Mouse (Mus musculus): ENCODE results near the gene Plcg2.
A peak's percentile ranks its signal among the peaks of the same experiment; 100 is the strongest.

The Plcg2 gene

DNA sequence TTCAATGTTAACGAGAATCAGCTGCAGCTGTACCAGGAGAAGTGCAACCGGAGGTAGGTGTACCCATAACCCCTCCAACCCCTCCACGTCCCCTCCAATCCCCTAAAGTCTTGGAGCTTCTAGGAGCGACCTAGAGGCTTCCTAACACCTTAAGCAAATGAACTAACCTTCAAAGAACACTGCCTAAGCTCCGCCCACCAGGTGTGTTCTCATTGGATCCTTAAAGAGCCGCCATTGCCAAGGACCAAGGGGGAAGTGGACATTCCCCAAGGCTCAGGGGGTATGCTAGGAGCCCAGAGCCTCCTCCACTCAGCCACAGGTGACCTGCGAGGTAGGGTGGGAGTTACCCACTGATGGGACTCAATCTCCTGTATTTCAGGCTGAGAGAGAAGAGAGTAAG, 136.3 kb downstream of the Plcg2 start:
- no peak for DNase-seq (ENCODE audit: low read depth, low spot score)

- no peak for DNase-seq (ENCODE audit: low read depth, low spot score)
Observed at GRCm38 (mm10) chr8:117637462-117637861, 139.4 kb downstream of the Plcg2 start.

DNA sequence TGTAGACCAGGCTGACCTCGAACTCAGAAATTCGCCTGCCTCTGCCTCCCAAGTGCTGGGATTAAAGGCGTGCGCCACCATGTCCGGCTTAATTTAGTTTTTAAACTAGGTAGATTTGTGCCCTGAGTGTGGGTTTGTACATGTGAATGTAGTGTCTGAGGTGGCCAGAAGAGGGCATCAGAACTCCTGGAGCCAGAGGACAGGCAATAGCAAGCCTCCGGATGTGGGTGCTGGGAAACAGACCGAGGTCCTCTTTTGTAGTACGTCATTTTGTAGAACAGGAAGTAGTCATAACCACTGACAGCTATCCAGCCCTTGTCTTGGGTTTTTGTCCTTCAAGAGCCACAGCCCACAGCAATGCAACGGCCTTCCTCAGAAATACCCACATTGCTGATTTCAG, 141.5 kb downstream of the Plcg2 start:
- no peak for DNase-seq (ENCODE audit: low read depth, low spot score)

DNA sequence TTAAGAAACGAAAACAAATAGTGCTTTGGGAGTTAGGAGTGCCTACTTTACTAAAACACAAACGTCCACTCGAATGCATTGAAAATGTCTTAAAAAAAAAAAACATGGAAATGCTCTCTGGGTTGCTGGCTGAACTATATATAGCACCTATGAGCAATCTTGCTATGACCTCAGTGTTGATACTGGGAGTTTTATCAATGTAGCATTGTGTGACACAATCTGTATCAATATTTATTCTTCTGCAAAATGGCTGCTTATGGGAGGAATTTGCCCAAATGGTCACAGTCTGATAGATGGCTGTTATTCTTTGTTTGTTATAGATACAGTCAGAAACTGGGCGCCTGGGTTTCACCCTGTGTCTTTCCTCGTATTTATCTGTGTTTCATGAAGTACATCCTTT, 147.4 kb downstream of the Plcg2 start:
- DNase-seq (ENCODE audit: low read depth, low spot score), result no peak

- DNase-seq (ENCODE audit: low read depth, low spot score), result peak; percentile 24
Observed at GRCm38 (mm10) chr8:117646020-117646419, 147.9 kb downstream of the Plcg2 start.

DNA sequence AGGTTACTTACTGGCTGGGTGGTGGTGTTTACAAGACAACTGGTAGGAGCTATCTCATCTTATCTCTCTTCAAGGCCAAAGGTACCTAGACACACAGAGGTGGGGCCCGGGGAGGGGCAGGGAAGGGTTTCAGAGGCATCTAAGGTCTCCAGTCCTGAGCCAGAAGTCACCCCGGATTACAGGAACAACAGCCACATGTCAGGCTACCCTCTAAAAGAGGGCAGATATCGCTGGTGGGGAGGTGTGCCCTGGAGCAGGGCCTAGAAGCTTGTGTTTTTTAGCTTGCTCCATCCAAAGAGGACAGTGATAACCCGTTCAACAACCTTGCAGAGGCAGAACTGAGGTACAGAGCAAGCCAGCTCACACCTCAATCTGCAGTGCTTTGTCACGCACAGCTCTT, 148.3 kb downstream of the Plcg2 start:
- DNase-seq (ENCODE audit: low read depth, low spot score), result no peak

GRCm38 (mm10) chr8:117652318-117652717, 154.2 kb downstream of the Plcg2 start:
- DNase-seq (ENCODE audit: low read depth, low spot score), result no peak

GRCm38 (mm10) chr8:117658990-117659389, 160.9 kb downstream of the Plcg2 start:
- DNase-seq (ENCODE audit: low read depth, low spot score), result no peak

- DNase-seq (ENCODE audit: low read depth, low spot score), result no peak
Observed at GRCm38 (mm10) chr8:117660358-117661031, 162.4 kb downstream of the Plcg2 start.

- DNase-seq (ENCODE audit: low read depth, low spot score), result no peak
Observed at GRCm38 (mm10) chr8:117667349-117668124, 169.4 kb downstream of the Plcg2 start.

- no peak for DNase-seq (ENCODE audit: low read depth, low spot score)
Observed at GRCm38 (mm10) chr8:117670461-117670860, 172.4 kb downstream of the Plcg2 start.

DNA sequence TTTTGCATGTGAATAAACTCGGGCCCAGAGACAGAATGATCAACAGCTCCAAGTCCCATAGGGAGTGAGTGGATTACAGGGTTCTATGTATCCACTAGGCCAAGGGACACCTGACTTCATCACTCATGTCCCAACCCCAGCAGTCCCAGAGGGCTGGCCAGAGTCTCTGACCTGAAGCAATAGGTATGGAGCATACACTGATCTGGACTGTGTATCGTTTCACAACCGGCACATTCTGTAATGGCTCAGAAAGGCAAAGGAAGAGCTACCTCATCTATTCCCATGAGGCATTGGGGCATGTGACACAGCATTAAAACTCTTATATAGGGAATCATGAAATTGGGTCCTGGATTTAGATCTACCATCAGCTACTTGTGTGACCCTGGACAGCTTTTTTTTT, 174.5 kb downstream of the Plcg2 start:
- DNase-seq (ENCODE audit: low read depth, low spot score), result no peak

- DNase-seq (ENCODE audit: low read depth, low spot score), result peak; percentile 32
Observed at GRCm38 (mm10) chr8:117673430-117673830, 175.3 kb downstream of the Plcg2 start, which contains the start of gene Sdr42e1. Gene Sdr42e1 (minus strand): TSS chr8:117673689.

GRCm38 (mm10) chr8:117675171-117675570, 177.1 kb downstream of the Plcg2 start:
- no peak for DNase-seq (ENCODE audit: low read depth, low spot score)

DNA sequence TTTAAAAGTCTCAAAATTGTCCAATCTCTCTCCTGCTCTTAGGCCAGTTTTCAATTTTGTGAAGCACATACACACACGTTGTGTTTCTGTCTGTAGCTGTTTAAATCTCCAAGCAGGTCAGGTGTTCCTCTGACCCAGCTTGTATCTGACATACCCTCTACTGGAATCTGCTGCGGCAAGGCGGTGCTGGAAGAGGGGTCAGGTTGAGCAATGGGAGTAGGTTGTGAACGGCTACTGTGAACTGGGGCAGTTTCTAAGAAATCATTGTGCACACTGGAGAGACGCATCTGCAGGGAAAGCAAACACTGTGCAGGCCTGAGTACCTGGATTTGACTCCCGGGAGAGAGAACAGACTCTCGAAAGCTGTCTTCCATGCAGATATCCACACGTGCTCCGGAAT, 178.4 kb downstream of the Plcg2 start:
- DNase-seq (ENCODE audit: low read depth, low spot score), result no peak

GRCm38 (mm10) chr8:117677011-117677410, 178.9 kb downstream of the Plcg2 start:
- DNase-seq (ENCODE audit: low read depth, low spot score), result no peak

DNA sequence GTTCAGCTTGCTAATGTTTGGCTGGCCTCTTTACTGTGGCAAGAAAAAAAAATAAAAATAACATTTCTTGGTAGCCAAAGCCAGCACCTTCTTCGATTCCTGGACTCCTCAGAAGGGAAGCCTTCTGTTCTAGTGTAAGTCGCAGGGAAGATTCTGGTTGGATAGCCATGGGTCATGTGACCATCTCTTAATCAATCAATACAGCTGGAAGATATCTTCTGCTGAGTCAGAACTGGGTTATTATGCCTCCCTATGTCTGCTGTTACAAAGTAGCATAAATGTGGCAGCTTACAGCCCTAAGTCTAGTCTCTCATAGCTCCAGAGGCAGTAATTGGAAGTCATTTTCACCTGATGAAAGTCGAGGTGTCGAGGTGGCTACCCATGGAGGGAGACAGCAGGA, 180.6 kb downstream of the Plcg2 start:
- no peak for DNase-seq (ENCODE audit: low read depth, low spot score)

DNA sequence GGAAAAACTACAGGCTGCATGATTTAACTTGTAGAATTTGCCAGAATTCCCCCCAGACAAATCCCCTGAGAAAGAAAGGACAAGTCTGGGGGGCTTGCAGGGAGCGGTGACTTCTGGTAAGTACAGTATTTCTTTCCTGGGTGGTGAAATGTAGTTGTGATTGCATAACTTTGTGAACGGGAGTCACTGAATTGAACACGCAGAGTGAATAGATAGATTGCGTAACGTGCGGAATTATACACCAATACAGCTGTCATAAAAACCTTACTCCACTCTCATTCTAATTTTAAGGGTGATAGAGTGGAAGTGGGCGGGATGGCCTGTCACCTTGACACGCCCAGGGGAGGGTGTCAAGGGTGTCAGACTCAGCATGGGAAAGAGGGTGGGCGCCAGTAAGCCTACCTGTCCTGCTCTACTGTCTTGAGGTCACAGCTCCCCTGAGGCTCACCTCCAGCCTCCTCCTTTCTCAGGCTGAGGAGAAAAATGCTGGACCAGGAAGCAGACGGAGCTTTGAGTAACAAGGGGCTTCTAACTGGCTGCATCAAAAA, 185.9 kb downstream of the Plcg2 start:
- DNase-seq (ENCODE audit: low read depth, low spot score), result no peak

GRCm38 (mm10) chr8:117684504-117684903, 186.4 kb downstream of the Plcg2 start:
- no peak for DNase-seq (ENCODE audit: low read depth, low spot score)
